Mouse (Mus musculus) liver, embryonic 12.5 days (tissue): ENCODE measurements around the gene D630003M21Rik. TPM values are rescaled to one million over a fixed set of nuclear protein-coding genes. Genes with fewer than 3 reads are reported as not detected.

Experiments
- ATAC-seq: fragments of 200-750 bp; cut with Nextera tagmentation; 2 replicates; pipeline ENCODE4 v1.8.0; 2017; ENCODE audit warnings: moderate number of reproducible peaks, mild to moderate bottlenecking, moderate library complexity
- H3K27ac ChIP-seq: fragments of 300-500 bp; sonication (generic); 2 replicates; pipeline ENCODE4 v1.5.1; 2016; ENCODE audit warnings: mild to moderate bottlenecking
- H3K27me3 ChIP-seq: fragments of 300-500 bp; sonication (generic); replicated peaks from 2 replicates; pipeline ENCODE4 v1.6.1; 2016; ENCODE audit warnings: mild to moderate bottlenecking, moderate library complexity
- H3K36me3 ChIP-seq: fragments of 300-500 bp; sonication (generic); 2 replicates; pipeline ENCODE4 v1.6.1; 2016; ENCODE audit warnings: mild to moderate bottlenecking, moderate library complexity
- H3K4me1 ChIP-seq: fragments of 300-500 bp; sonication (generic); 2 replicates; pipeline ENCODE4 v1.6.1; 2016
- H3K4me2 ChIP-seq: fragments of 300-500 bp; sonication (generic); 2 replicates; pipeline ENCODE4 v1.6.1; 2016; ENCODE audit warnings: mild to moderate bottlenecking, moderate library complexity
- H3K4me3 ChIP-seq: fragments of 300-500 bp; sonication (generic); 2 replicates; pipeline ENCODE4 v1.5.1; 2016; ENCODE audit warnings: mild to moderate bottlenecking, moderate library complexity
- H3K9ac ChIP-seq: fragments of 300-500 bp; sonication (generic); 2 replicates; pipeline ENCODE4 v1.6.1; 2016; ENCODE audit warnings: mild to moderate bottlenecking, moderate library complexity
- H3K9me3 ChIP-seq: fragments of 300-500 bp; sonication (generic); replicated peaks from 2 replicates; pipeline ENCODE4 v1.6.1; 2016; ENCODE audit warnings: mild to moderate bottlenecking, moderate library complexity
- WGBS: fragments of 180-500 bp; shearing (Covaris S2); methylation state at CpG from one replicate; pipeline ENCODE4 v1.1.7; 2016; ENCODE audit not compliant: insufficient replicate concordance; 5-methylcytosine and 5-hydroxymethylcytosine counted together
- microRNA-seq: library from miRNA; unstranded; fragments of <30 nt; microRNA quantifications from one replicate; pipeline ENCODE4, GENCODE M21; 2017
- polyA plus RNA-seq: library from polyadenylated mRNA; unstranded; fragments of >200 nt; fragmentation: Nextera tagmentation; extraction: Ambion mirVana; gene quantifications from 2 replicates; pipeline ENCODE4 v1.2.1, GENCODE M21; 2016

D630003M21Rik gene
- polyA plus RNA-seq, 1 experiment from 2014 or later = 0.39 TPM

DNA sequence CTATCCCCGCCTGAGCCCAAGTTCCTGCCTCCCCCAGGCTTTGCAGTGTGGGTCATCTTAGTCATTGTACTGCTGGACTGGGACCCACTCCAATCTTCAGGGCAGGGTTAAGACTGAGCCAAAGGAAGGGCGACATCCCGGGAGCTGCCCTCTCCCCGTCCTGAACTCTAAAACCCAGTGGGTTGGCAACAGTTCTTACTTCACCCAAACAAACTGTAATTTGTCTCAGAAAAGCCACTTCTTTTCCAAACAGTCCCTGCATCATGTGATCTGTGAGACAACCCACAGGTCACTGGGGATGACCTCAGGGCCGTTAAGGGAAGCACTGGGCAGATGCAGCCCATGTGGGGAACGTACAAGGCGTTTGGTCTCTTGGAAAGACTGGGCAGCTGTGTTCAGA is 92.8 kb downstream of the D630003M21Rik start:
- 63% methylated on average over 7 of the region's 7 CpGs for WGBS
- Histone ChIP-seq H3K27ac (0 out of 2 replicates have a peak overlapping the region, but pooled peaks have one; percentile 24), H3K4me1 (peaks cover 63% of the 10 kb centered on the region), H3K36me3 (peaks cover 98% of the 10 kb centered on the region), H3K9me3 (no peaks in the 10 kb centered on the region), H3K4me2 (no peak overlapping the region), H3K4me3 (no peak overlapping the region), H3K9ac (no peak overlapping the region), H3K27me3 (no peaks in the 10 kb centered on the region)
- no peak for ATAC-seq

DNA sequence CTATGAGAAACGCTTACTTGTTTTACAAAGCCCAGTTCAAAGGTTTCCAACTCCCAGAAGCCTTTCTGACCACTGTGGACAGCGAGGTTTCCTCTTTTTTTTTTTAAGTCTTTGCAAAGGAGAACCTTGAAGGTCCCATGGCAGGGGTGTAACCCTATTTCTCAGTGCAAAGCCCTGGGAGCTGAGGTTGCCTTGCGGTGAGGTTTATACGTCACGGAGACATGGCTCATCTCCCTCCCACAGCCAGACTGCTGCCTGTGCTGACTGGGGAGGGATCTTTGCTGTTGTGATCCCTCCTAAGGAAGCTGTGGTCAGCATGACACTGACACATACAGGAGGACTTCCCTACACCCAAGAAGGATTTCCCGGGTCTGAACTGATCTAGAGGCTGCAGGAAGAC is 96.0 kb downstream of the D630003M21Rik start:
- Histone ChIP-seq H3K27me3 (no peaks in the 10 kb centered on the region), H3K4me1 (peaks cover 54% of the 10 kb centered on the region), H3K4me2 (no peak overlapping the region), H3K27ac (no peak overlapping the region), H3K9ac (no peak overlapping the region), H3K36me3 (peaks cover 98% of the 10 kb centered on the region), H3K4me3 (no peak overlapping the region), H3K9me3 (no peaks in the 10 kb centered on the region)
- ATAC-seq = 0 out of 2 replicates have a peak, but pooled peaks have one; percentile 6
- 39% methylated on average over 6 of the region's 6 CpGs for WGBS

Small RNA genes within 50 kb of the gene (microRNA-seq; reads per million reads assigned to microRNA genes)
- gene Mir7685 = not detected

Other genes with a start within 250 kb of the D630003M21Rik start
- 21.8 and 22.2 TPM in 2 replicates for gene Tti1, start 200.8 kb downstream of the D630003M21Rik start, polyA plus RNA-seq
- gene Rprd1b, start 200.7 kb downstream of the D630003M21Rik start, polyA plus RNA-seq = 40.4 and 42.5 TPM in 2 replicates
- gene Tgm2, start 82.8 kb downstream of the D630003M21Rik start, polyA plus RNA-seq = 69.4 and 69.9 TPM in 2 replicates
- not detected in 2 replicates for gene Bpi, start 28.9 kb upstream of the D630003M21Rik start, polyA plus RNA-seq
- gene Lbp, start 77.3 kb upstream of the D630003M21Rik start, polyA plus RNA-seq = 12.9 and 14.4 TPM in 2 replicates
- gene Snhg11, start 146.4 kb upstream of the D630003M21Rik start, polyA plus RNA-seq = 2.2 and 2.4 TPM in 2 replicates
- gene Ralgapb, start 180.6 kb upstream of the D630003M21Rik start, polyA plus RNA-seq = 10.5 TPM in 2 replicates